Mouse (Mus musculus): ENCODE data around the gene Lrmda. TPM values are rescaled to one million over a fixed set of nuclear protein-coding genes. Genes with fewer than 3 reads are reported as not detected.

The Lrmda gene
- polyA plus RNA-seq, 1 experiment: 0.51 TPM

DNA sequence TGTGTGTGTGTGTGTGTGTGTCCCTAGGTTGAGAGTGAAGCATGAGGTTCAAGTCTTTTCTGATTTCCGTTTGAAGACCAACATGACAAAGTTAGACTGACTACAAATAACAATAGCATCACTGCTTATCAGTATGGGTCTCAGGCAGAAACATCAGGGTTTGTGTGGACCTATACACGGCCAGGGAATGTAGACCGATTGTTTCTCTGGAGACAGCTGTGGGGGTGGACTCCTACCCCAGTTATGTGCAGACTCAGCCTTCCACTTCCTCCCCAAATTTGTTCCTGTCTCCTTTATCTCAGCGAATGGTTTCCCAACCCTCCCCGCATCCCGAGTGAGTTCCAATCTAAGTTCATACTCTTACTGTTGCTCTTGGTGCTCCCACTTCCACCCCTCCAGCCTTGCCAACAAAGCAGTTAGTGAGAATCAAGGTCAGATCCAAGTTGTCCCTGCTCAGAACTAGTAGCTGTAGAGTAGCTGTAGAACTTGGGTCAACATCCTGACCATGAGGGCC, 39.9 kb downstream of the Lrmda start:
- Histone ChIP-seq H3K4me3 (ENCODE audit: control insufficient read depth, insufficient read depth, low read length) (no peak overlapping the region), H3K36me3 (ENCODE audit: control insufficient read depth, insufficient read depth, low read length) (no peaks in the 10 kb centered on the region), H3K4me1 (replicated peaks; ENCODE audit: control insufficient read depth, insufficient read depth, low read length) (no peaks in the 10 kb centered on the region), H3K27ac (ENCODE audit: control insufficient read depth, insufficient read depth, low read length) (no peak overlapping the region), H3K27me3 (ENCODE audit: control insufficient read depth, insufficient read depth, low read length) (no peaks in the 10 kb centered on the region)
- TF ChIP-seq CTCF (IDR thresholded peaks at IDR 0.05; ENCODE audit: borderline replicate concordance, control insufficient read depth, extremely low read depth, insufficient read depth, low read length, poor library complexity) (no peak), POLR2A (IDR thresholded peaks at IDR 0.05; ENCODE audit: control insufficient read depth, extremely low read depth, insufficient read depth, low read length, poor library complexity) (no peak)
- 93% methylated on average over 6 of the region's 6 CpGs for WGBS
- no peak for DNase-seq

DNA sequence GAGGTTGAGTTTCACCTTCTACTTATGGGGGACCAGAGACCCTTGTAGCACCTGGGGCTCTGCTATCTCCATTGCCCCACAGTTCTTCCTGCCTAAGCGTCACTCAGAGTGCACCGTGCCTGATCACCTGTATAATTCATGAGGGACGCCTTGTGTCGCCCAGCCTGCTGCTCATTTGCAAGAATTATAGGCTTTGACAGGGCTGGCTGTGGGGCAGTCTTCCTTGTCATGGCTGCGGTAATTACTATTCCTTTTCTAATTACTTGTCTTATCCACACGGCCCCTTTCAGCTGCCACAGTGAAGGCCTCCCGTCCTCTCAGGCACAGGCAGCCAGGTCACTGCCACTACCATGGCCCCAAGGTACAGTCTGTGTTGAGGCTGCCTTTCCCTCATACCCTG, 41.3 kb downstream of the Lrmda start:
- WGBS: 96% methylated on average over 7 of the region's 7 CpGs
- no peak overlapping the region for H3K4me3 ChIP-seq (ENCODE audit: control insufficient read depth, insufficient read depth, low read length)
- no peaks in the 10 kb centered on the region for H3K4me1 ChIP-seq (replicated peaks; ENCODE audit: control insufficient read depth, insufficient read depth, low read length)
- no peak overlapping the region for H3K27ac ChIP-seq (ENCODE audit: control insufficient read depth, insufficient read depth, low read length)
- no peaks in the 10 kb centered on the region for H3K36me3 ChIP-seq (ENCODE audit: control insufficient read depth, insufficient read depth, low read length)
- TF ChIP-seq POLR2A (IDR thresholded peaks at IDR 0.05; ENCODE audit: control insufficient read depth, extremely low read depth, insufficient read depth, low read length, poor library complexity): no peak
- H3K27me3 ChIP-seq (ENCODE audit: control insufficient read depth, insufficient read depth, low read length): no peaks in the 10 kb centered on the region
- DNase-seq: no peak

DNA sequence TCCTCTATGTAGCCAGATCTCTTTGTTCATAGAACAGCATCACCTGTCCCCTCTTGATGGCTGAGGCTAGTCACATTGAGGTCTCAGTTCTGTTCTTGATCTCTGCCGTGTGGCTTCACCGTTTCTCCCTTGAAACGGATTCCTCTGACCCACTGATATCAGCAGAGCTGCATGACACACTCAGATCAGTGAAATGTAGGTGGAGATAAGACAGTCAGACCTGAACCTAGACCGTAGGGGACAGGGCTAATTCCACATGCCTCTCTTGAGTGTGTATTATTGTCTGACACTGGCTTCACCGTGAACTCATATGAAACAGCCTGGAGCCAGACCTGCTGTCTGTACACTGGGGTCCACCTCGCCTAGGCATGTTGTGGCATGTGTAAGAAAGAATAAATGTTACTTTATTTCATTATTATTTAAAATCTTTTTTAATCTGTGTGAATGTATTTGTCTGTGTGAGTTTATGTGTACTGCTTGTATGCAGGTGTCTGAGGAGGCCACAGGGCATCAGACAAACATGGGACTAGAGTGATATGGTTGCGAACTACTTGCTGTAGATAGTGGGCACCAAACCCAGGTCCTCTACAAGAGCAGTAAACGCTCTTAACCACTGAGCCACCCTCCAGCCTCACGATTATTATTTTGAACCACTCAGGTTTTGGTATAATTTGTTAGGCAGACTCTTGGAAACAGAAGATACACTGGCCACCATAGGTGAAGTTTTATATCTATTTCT, 42.8 kb downstream of the Lrmda start:
- no peak for DNase-seq
- Histone ChIP-seq H3K27me3 (ENCODE audit: control insufficient read depth, insufficient read depth, low read length) (no peaks in the 10 kb centered on the region), H3K27ac (ENCODE audit: control insufficient read depth, insufficient read depth, low read length) (no peak overlapping the region), H3K36me3 (ENCODE audit: control insufficient read depth, insufficient read depth, low read length) (no peaks in the 10 kb centered on the region), H3K4me1 (replicated peaks; ENCODE audit: control insufficient read depth, insufficient read depth, low read length) (no peaks in the 10 kb centered on the region), H3K4me3 (ENCODE audit: control insufficient read depth, insufficient read depth, low read length) (no peak overlapping the region)
- WGBS: 93% methylated on average over 9 of the region's 9 CpGs
- no peak for TF ChIP-seq POLR2A (IDR thresholded peaks at IDR 0.05; ENCODE audit: control insufficient read depth, extremely low read depth, insufficient read depth, low read length, poor library complexity)
- TF ChIP-seq CTCF (IDR thresholded peaks at IDR 0.05; ENCODE audit: borderline replicate concordance, control insufficient read depth, extremely low read depth, insufficient read depth, low read length, poor library complexity): no peak

DNA sequence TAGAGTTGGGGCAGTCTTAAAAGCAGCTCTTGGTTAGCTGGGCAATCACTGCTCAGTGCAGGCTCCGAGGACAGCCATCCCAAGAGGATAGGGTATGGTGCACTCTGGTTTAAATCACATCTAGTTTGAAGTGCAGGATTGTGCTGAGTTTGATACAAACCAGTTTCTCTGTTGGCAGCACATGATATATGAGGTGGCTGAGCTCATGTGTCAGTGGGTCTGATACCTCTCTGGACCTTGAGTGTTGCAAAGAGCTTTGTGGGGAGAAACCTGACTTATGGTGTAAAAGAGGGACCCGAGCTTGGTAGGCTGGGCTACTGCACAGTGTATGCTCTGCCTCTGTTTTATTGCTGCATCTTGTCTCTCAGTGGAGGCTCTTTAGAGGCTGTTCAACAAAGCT, 49.7 kb downstream of the Lrmda start:
- H3K27ac ChIP-seq (ENCODE audit: control insufficient read depth, insufficient read depth, low read length): no peak overlapping the region
- TF ChIP-seq POLR2A (IDR thresholded peaks at IDR 0.05; ENCODE audit: control insufficient read depth, extremely low read depth, insufficient read depth, low read length, poor library complexity): no peak
- 87% methylated on average over 2 of the region's 2 CpGs for WGBS

DNA sequence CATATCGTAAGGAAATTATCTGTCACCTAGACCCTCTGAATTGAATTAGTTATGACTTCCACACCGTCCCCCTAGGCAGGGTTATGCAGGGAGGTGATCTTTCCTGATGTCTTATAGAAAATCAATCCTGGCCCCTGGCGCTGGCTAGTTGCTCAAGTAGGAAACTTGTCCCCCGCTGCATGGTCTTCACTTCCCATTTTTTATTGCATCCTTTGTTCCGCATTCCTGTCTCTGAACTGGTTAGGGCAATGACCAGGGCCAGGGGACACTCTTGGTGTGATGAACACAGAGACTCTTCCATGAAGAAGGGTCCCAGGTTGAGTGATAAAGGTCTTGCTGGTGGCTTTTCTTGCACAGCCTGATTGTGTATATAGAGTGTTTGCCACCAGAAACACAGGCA, 53.9 kb downstream of the Lrmda start:
- Histone ChIP-seq H3K27ac (ENCODE audit: control insufficient read depth, insufficient read depth, low read length) (no peak overlapping the region), H3K36me3 (ENCODE audit: control insufficient read depth, insufficient read depth, low read length) (no peaks in the 10 kb centered on the region), H3K4me1 (replicated peaks; ENCODE audit: control insufficient read depth, insufficient read depth, low read length) (no peaks in the 10 kb centered on the region), H3K4me3 (ENCODE audit: control insufficient read depth, insufficient read depth, low read length) (no peak overlapping the region), H3K27me3 (ENCODE audit: control insufficient read depth, insufficient read depth, low read length) (no peaks in the 10 kb centered on the region)
- no peak for DNase-seq
- TF ChIP-seq POLR2A (IDR thresholded peaks at IDR 0.05; ENCODE audit: control insufficient read depth, extremely low read depth, insufficient read depth, low read length, poor library complexity): no peak
- WGBS: 92% methylated on average over 5 of the region's 5 CpGs

More for the DNA sequence above, 49.7 kb downstream of the Lrmda start:
- no peaks in the 10 kb centered on the region for H3K27me3 ChIP-seq (ENCODE audit: control insufficient read depth, insufficient read depth, low read length)
- H3K36me3 ChIP-seq (ENCODE audit: control insufficient read depth, insufficient read depth, low read length): no peaks in the 10 kb centered on the region
- no peak for DNase-seq
- H3K4me1 ChIP-seq (replicated peaks; ENCODE audit: control insufficient read depth, insufficient read depth, low read length): no peaks in the 10 kb centered on the region
- H3K4me3 ChIP-seq (ENCODE audit: control insufficient read depth, insufficient read depth, low read length): no peak overlapping the region

DNA sequence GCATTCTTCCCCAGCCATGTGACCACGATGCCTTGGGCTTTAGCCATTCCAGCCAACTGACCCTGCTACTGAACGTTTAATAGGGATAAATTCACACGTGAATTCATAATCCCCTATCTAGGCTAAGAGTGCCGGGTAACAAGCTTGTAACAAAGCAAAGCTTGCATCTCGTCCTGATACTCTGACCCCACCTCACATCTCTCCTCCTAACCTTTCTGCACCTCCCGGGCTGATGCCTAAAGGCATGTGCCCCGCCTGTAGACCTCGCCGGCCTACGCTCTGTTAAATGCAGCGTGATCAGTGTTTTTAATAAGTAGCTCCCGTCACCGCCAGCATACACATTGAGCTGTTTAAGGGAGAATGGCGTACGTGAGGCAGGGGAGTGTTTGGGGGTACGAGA, 54.7 kb downstream of the Lrmda start:
- no peak overlapping the region for H3K27ac ChIP-seq (ENCODE audit: control insufficient read depth, insufficient read depth, low read length)
- DNase-seq: no peak
- H3K4me1 ChIP-seq (replicated peaks; ENCODE audit: control insufficient read depth, insufficient read depth, low read length): no peaks in the 10 kb centered on the region
- TF ChIP-seq CTCF (IDR thresholded peaks at IDR 0.05; ENCODE audit: borderline replicate concordance, control insufficient read depth, extremely low read depth, insufficient read depth, low read length, poor library complexity) (no peak), POLR2A (IDR thresholded peaks at IDR 0.05; ENCODE audit: control insufficient read depth, extremely low read depth, insufficient read depth, low read length, poor library complexity) (no peak)
- no peaks in the 10 kb centered on the region for H3K27me3 ChIP-seq (ENCODE audit: control insufficient read depth, insufficient read depth, low read length)
- no peak overlapping the region for H3K4me3 ChIP-seq (ENCODE audit: control insufficient read depth, insufficient read depth, low read length)
- H3K36me3 ChIP-seq (ENCODE audit: control insufficient read depth, insufficient read depth, low read length): no peaks in the 10 kb centered on the region
- 94% methylated on average over 16 of the region's 16 CpGs for WGBS

DNA sequence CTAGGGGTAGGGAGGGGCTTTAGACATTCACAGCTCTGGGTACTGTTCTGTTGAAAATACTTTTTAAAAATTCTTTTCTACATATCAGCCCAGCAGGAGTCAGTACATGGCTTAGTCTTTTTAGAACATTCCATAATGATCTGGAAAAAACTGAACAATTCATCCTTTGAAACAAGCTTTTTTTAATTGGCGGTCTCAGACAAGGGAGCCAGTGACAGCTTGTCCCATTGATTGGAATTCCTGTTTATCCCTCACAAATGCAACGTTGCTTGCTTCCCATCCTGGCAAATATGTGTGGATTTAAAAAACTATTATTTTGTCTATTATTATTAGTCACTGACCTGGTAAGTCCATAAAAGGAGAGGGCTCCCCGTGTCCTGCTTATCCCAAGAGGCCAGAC, 64.4 kb downstream of the Lrmda start:
- no peak for DNase-seq
- H3K4me3 ChIP-seq (ENCODE audit: control insufficient read depth, insufficient read depth, low read length): no peak overlapping the region
- TF ChIP-seq CTCF (IDR thresholded peaks at IDR 0.05; ENCODE audit: borderline replicate concordance, control insufficient read depth, extremely low read depth, insufficient read depth, low read length, poor library complexity) (no peak), POLR2A (IDR thresholded peaks at IDR 0.05; ENCODE audit: control insufficient read depth, extremely low read depth, insufficient read depth, low read length, poor library complexity) (no peak)
- H3K27ac ChIP-seq (ENCODE audit: control insufficient read depth, insufficient read depth, low read length): no peak overlapping the region
- no peaks in the 10 kb centered on the region for H3K27me3 ChIP-seq (ENCODE audit: control insufficient read depth, insufficient read depth, low read length)
- no peaks in the 10 kb centered on the region for H3K36me3 ChIP-seq (ENCODE audit: control insufficient read depth, insufficient read depth, low read length)
- WGBS: 96% methylated on average over 3 of the region's 3 CpGs
- H3K4me1 ChIP-seq (replicated peaks; ENCODE audit: control insufficient read depth, insufficient read depth, low read length): no peaks in the 10 kb centered on the region
